Comparison of ENCODE assay signal across 34 mouse cellular contexts in genomic region chr14:46627690-46628089, GRCm38 (mm10).
"Had no signal": no experiment of that assay in that cellular context is flagged by ENCODE, and none has a peak within 500 bp of the region (broad histone marks: within the 10 kb centered on the region; RNA-seq: fewer than 3 reads in every experiment).

No protein-coding gene starts in this region.

- H3K4me1 ChIP-seq: hindbrain, embryonic 12.5 days; hindbrain, embryonic 13.5 days; hindbrain, embryonic 15.5 days had no signal

- DNase-seq: heart, postnatal 10 days; heart, postnatal 14 days; heart, postnatal 36 days; heart, postnatal 4 days; kidney, adult 11 months; kidney, adult 18-20 months; kidney, adult 2 months; kidney, adult 8-10 months; kidney, adult 9 months; kidney, postnatal 10 days; kidney, postnatal 14 days; kidney, postnatal 25 days; kidney, postnatal 36 days; kidney, postnatal 4 days; layer of hippocampus, adult 9-11 months; layer of hippocampus, postnatal 36 days had no signal

- H3K36me3 ChIP-seq: heart, embryonic 13.5 days; heart, embryonic 15.5 days; hindbrain, embryonic 10.5 days; hindbrain, embryonic 12.5 days; hindbrain, embryonic 13.5 days; hindbrain, embryonic 15.5 days; intestine, embryonic 15.5 days; kidney, embryonic 15.5 days had no signal

- ATAC-seq: hindbrain, embryonic 16.5 days; hindbrain, postnatal 0 days; inflammation-experienced regulatory T-cells, adult 6 months; intestine, embryonic 15.5 days; intestine, embryonic 16.5 days; intestine, postnatal 0 days had no signal

- H3K4me3 ChIP-seq: heart, embryonic 13.5 days; heart, embryonic 15.5 days; hindbrain, embryonic 10.5 days; hindbrain, embryonic 12.5 days; hindbrain, embryonic 13.5 days; hindbrain, embryonic 15.5 days; intestine, embryonic 15.5 days; kidney, embryonic 15.5 days; layer of hippocampus, adult 2 months; left cerebral cortex, adult 2 months had no signal

- H3K27me3 ChIP-seq: heart, embryonic 13.5 days; heart, embryonic 15.5 days; hindbrain, embryonic 12.5 days; hindbrain, embryonic 13.5 days; hindbrain, embryonic 15.5 days; intestine, embryonic 15.5 days; kidney, embryonic 15.5 days had no signal

- H3K4me2 ChIP-seq: heart, embryonic 11.5 days; heart, embryonic 13.5 days; heart, embryonic 15.5 days; hindbrain, embryonic 12.5 days; hindbrain, embryonic 13.5 days; hindbrain, embryonic 14.5 days; hindbrain, embryonic 15.5 days; intestine, embryonic 15.5 days; kidney, embryonic 15.5 days had no signal

- H3K27ac ChIP-seq: heart, embryonic 13.5 days; heart, embryonic 15.5 days; hindbrain, embryonic 10.5 days; hindbrain, embryonic 12.5 days; hindbrain, embryonic 13.5 days; hindbrain, embryonic 14.5 days; hindbrain, embryonic 15.5 days; hindbrain, postnatal 0 days; intestine, embryonic 15.5 days; kidney, embryonic 15.5 days; kidney, postnatal 0 days; layer of hippocampus, adult 2 months; left cerebral cortex, adult 2 months had no signal

- H3K9me3 ChIP-seq: heart, embryonic 15.5 days; hindbrain, embryonic 10.5 days; hindbrain, embryonic 12.5 days; hindbrain, embryonic 13.5 days; hindbrain, embryonic 15.5 days; intestine, embryonic 15.5 days; kidney, embryonic 15.5 days had no signal

- H3K9ac ChIP-seq: heart, embryonic 13.5 days; heart, embryonic 15.5 days; hindbrain, embryonic 12.5 days; hindbrain, embryonic 13.5 days; hindbrain, embryonic 14.5 days; hindbrain, embryonic 15.5 days; intestine, embryonic 15.5 days; kidney, embryonic 15.5 days had no signal
